Mouse (Mus musculus): Measurements from ENCODE around the gene Bysl. TPM values are rescaled to one million over a fixed set of nuclear protein-coding genes. Genes with fewer than 3 reads are reported as not detected.
"Not testable (repeated sequence)": the region's sequence is repeated elsewhere in the genome, so short reads cannot be mapped to it uniquely, and the experiment has no call there.

Bysl gene
- polyA plus RNA-seq (2015; fragmentation: Nextera tagmentation; extraction: Ambion mirVana): 23.0 and 26.6 TPM in 2 replicates

GRCm38 (mm10) chr17:47610849-47611660 lies at the start of gene Bysl, which contains the start of the genes Med20 and Gm20517:
Gene Bysl (minus strand): TSS chr17:47611492.
Gene Med20 (plus strand): TSS chr17:47611582.
Gene Gm20517 (plus strand): TSS chr17:47611589.
- Histone ChIP-seq H3K27me3 (no peaks in the 10 kb centered on the region), H3K9ac (peak within 1 kb of the TSS; percentile 89), H3K36me3 (peaks cover 60% of the 10 kb centered on the region), H3K4me1 (peaks cover 23% of the 10 kb centered on the region), H3K4me3 (peak within 1 kb of the TSS; percentile 82), H3K4me2 (peak within 1 kb of the TSS; percentile 77), H3K27ac (peak within 1 kb of the TSS; percentile 60; the same call in 1 of the 2 replicates), H3K9me3 (no peaks in the 10 kb centered on the region)
- peak; percentile 88 for ATAC-seq (ENCODE audit: insufficient number of reproducible peaks, insufficient read depth, low FRiP score, low TSS enrichment, low read depth)
- under 1% methylated on average over 59 of the region's 59 CpGs for WGBS

DNA sequence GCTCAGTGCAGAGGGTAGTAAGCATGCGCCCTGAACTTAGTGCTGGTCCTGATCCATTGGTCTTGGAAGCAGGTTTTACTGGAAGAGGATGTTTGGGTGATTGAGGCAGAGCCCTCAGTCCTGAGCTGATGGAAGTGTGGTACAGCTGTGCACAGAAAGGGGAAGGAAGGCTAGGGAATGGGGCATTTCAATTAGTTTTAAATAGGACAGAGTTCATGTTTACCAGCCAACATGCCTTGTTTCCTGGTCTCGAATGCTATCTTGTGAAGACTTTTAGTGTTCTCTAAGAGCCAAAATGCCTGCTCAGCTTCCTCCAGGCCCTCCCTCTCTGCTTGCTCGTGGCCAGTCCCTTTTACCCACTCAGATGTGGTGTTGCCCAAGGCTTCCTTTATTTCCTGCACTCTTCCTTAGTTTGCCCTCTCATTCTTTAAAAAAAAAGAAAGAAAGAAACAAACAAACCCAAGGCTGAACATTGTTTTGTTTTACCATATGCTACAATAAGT lies 47.5 kb upstream of the Bysl start:
- 84% methylated on average over 3 of the region's 3 CpGs for WGBS
- Histone ChIP-seq H3K9ac (no peak overlapping the region), H3K4me3 (no peak overlapping the region), H3K27ac (no peak overlapping the region), H3K4me1 (no peaks in the 10 kb centered on the region), H3K9me3 (no peaks in the 10 kb centered on the region), H3K4me2 (no peak overlapping the region), H3K27me3 (no peaks in the 10 kb centered on the region), H3K36me3 (peaks cover 16% of the 10 kb centered on the region; the same call in 1 of the 2 replicates)
- ATAC-seq (ENCODE audit: insufficient number of reproducible peaks, insufficient read depth, low FRiP score, low TSS enrichment, low read depth): no peak

- WGBS: 82% methylated on average over 4 of the region's 4 CpGs
- Histone ChIP-seq H3K4me1 (no peaks in the 10 kb centered on the region), H3K27ac (no peak overlapping the region), H3K4me2 (no peak overlapping the region), H3K9ac (no peak overlapping the region), H3K27me3 (no peaks in the 10 kb centered on the region), H3K36me3 (peaks cover 20% of the 10 kb centered on the region; the same call in 1 of the 2 replicates), H3K9me3 (no peaks in the 10 kb centered on the region), H3K4me3 (no peak overlapping the region)
- ATAC-seq (ENCODE audit: insufficient number of reproducible peaks, insufficient read depth, low FRiP score, low TSS enrichment, low read depth): no peak
Observed at GRCm38 (mm10) chr17:47657901-47658300, 46.6 kb upstream of the Bysl start.

- 82% methylated on average over 5 of the region's 5 CpGs for WGBS
- Histone ChIP-seq H3K9me3 (no peaks in the 10 kb centered on the region), H3K27me3 (no peaks in the 10 kb centered on the region), H3K9ac (no peak overlapping the region), H3K27ac (no peak overlapping the region), H3K4me2 (no peak overlapping the region), H3K4me3 (no peak overlapping the region), H3K36me3 (peaks cover 24% of the 10 kb centered on the region; the same call in 1 of the 2 replicates), H3K4me1 (no peaks in the 10 kb centered on the region)
- ATAC-seq (ENCODE audit: insufficient number of reproducible peaks, insufficient read depth, low FRiP score, low TSS enrichment, low read depth): no peak
Observed at GRCm38 (mm10) chr17:47655697-47656096, 44.4 kb upstream of the Bysl start.

GRCm38 (mm10) chr17:47654346-47654745 lies 43.1 kb upstream of the Bysl start:
- H3K27me3 ChIP-seq; H3K9me3 ChIP-seq; H3K4me1 ChIP-seq; H3K9ac ChIP-seq; ATAC-seq (ENCODE audit: insufficient number of reproducible peaks, insufficient read depth, low FRiP score, low TSS enrichment, low read depth); H3K27ac ChIP-seq; H3K4me2 ChIP-seq; H3K4me3 ChIP-seq: not testable (repeated sequence)
- H3K36me3 ChIP-seq: peaks cover 24% of the 10 kb centered on the region
- 95% methylated on average over 8 of the region's 8 CpGs for WGBS

DNA sequence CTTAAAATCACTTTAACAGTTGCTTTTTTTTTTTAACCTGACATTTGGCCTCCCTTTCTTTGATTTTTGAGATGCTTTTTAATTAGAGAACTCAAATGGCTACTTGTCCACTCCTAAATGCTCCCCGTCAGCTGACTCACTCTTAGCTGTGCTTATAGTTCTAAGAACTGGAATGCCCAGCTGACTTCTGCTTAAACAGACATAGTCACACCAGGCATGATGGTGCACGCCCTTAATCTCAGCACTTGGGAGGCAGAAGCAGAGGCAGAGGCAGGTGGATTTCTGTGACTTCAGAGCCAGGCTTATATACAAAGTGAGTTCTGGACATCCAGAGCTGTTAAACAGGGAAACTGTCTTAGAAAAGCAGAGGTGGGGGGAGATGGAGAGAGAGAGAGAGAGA lies 40.7 kb upstream of the Bysl start:
- H3K4me3 ChIP-seq: no peak overlapping the region
- H3K9ac ChIP-seq: no peak overlapping the region
- no peaks in the 10 kb centered on the region for H3K9me3 ChIP-seq
- no peak overlapping the region for H3K27ac ChIP-seq
- no peak overlapping the region for H3K4me2 ChIP-seq
- 84% methylated on average over 2 of the region's 2 CpGs for WGBS
- ATAC-seq (ENCODE audit: insufficient number of reproducible peaks, insufficient read depth, low FRiP score, low TSS enrichment, low read depth): no peak
- H3K4me1 ChIP-seq: no peaks in the 10 kb centered on the region
- H3K36me3 ChIP-seq: peaks cover 22% of the 10 kb centered on the region
- H3K27me3 ChIP-seq: no peaks in the 10 kb centered on the region

DNA sequence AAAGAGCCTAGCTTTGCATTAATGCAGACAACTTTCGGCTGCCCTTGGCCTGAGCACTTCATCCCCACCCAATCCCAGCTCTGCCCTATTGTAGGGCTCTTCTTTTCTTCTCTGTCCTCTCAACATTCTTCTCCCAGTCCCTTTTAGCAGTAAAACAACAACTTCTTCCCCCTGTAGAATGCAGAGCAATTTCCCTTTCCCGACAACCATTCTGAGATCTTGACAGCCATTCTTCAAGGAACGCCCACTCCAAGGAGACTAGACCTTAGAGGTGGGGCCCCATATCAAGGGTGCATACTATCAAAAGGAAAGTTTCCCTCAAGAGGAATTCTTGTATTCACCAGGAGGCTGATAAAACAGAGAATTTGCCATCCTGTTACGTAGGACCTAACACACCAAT lies 37.7 kb upstream of the Bysl start:
- Histone ChIP-seq H3K4me2 (no peak overlapping the region), H3K9me3 (no peaks in the 10 kb centered on the region), H3K27me3 (no peaks in the 10 kb centered on the region), H3K27ac (no peak overlapping the region), H3K4me1 (no peaks in the 10 kb centered on the region), H3K36me3 (peaks cover 14% of the 10 kb centered on the region), H3K9ac (no peak overlapping the region), H3K4me3 (no peak overlapping the region)
- 74% methylated on average over 4 of the region's 4 CpGs for WGBS
- ATAC-seq (ENCODE audit: insufficient number of reproducible peaks, insufficient read depth, low FRiP score, low TSS enrichment, low read depth): no peak

DNA sequence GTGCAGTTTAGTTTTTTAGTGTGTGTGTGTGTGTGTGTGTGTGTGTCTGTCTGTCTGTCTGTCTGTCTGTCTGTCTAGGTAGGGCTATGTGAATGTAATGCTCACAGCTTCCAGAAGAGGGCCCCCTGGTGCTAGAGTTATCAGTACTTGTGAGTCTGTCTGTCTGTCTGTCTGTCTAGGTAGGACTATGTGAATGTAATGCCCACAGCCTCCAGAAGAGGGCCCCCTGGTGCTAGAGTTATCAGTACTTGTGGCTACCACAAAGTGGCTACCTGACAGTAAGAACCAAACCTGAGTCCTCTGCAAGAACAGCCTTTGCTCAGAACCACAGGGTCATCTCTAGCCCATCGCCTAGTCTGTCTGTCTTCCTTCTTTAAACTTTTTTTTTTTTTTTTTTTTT lies 35.4 kb upstream of the Bysl start:
- no peak overlapping the region for H3K9ac ChIP-seq
- H3K4me2 ChIP-seq: no peak overlapping the region
- WGBS: 75% methylated on average over 1 of the region's 1 CpGs
- no peaks in the 10 kb centered on the region for H3K9me3 ChIP-seq
- ATAC-seq (ENCODE audit: insufficient number of reproducible peaks, insufficient read depth, low FRiP score, low TSS enrichment, low read depth): no peak
- H3K27me3 ChIP-seq: no peaks in the 10 kb centered on the region
- no peak overlapping the region for H3K4me3 ChIP-seq
- peaks cover 11% of the 10 kb centered on the region for H3K36me3 ChIP-seq
- H3K4me1 ChIP-seq: no peaks in the 10 kb centered on the region
- H3K27ac ChIP-seq: no peak overlapping the region

GRCm38 (mm10) chr17:47642992-47643391 lies 31.7 kb upstream of the Bysl start:
- Histone ChIP-seq H3K9me3 (no peaks in the 10 kb centered on the region), H3K4me3 (no peak overlapping the region), H3K36me3 (0 out of 2 replicates have a peak, but pooled peaks cover 4% of the 10 kb centered on the region), H3K9ac (no peak overlapping the region), H3K27me3 (no peaks in the 10 kb centered on the region), H3K4me1 (no peaks in the 10 kb centered on the region), H3K4me2 (no peak overlapping the region), H3K27ac (no peak overlapping the region)
- no peak for ATAC-seq (ENCODE audit: insufficient number of reproducible peaks, insufficient read depth, low FRiP score, low TSS enrichment, low read depth)
- 73% methylated on average over 2 of the region's 2 CpGs for WGBS

GRCm38 (mm10) chr17:47633999-47634770 lies 22.9 kb upstream of the Bysl start:
- Histone ChIP-seq H3K27me3 (no peaks in the 10 kb centered on the region), H3K36me3 (peaks cover 3% of the 10 kb centered on the region; the same call in 1 of the 2 replicates), H3K9ac (no peak overlapping the region), H3K4me3 (no peak overlapping the region), H3K27ac (no peak overlapping the region), H3K4me2 (no peak overlapping the region), H3K9me3 (no peaks in the 10 kb centered on the region), H3K4me1 (peaks cover 25% of the 10 kb centered on the region)
- 81% methylated on average over 7 of the region's 7 CpGs for WGBS
- ATAC-seq (ENCODE audit: insufficient number of reproducible peaks, insufficient read depth, low FRiP score, low TSS enrichment, low read depth): no peak

GRCm38 (mm10) chr17:47632181-47632840 lies 21.0 kb upstream of the Bysl start:
- H3K36me3 ChIP-seq: peaks cover 3% of the 10 kb centered on the region; the same call in 1 of the 2 replicates
- no peak for ATAC-seq (ENCODE audit: insufficient number of reproducible peaks, insufficient read depth, low FRiP score, low TSS enrichment, low read depth)
- H3K9me3 ChIP-seq: no peaks in the 10 kb centered on the region
- no peak overlapping the region for H3K9ac ChIP-seq
- WGBS: 63% methylated on average over 4 of the region's 4 CpGs
- no peak overlapping the region for H3K4me3 ChIP-seq
- H3K27me3 ChIP-seq: no peaks in the 10 kb centered on the region
- peaks cover 37% of the 10 kb centered on the region for H3K4me1 ChIP-seq
- H3K4me2 ChIP-seq: 0 out of 2 replicates have a peak overlapping the region, but pooled peaks have one; percentile 11
- H3K27ac ChIP-seq: no peak overlapping the region

Measured in embryonic facial prominence, embryonic 13.5 days (tissue).